Mouse (Mus musculus) T-helper 2 cell (primary cell): ENCODE data around the gene Smim1.

ENCODE experiments used
- in situ Hi-C: fragments of 300-600 bp; cut with MboI, MseI; formaldehyde crosslinking; loops from one replicate; pipeline ENCODE4 v1.15.1; 2025; ENCODE audit warnings: high pct_unique_total_duplicates

Smim1 gene

DNA sequence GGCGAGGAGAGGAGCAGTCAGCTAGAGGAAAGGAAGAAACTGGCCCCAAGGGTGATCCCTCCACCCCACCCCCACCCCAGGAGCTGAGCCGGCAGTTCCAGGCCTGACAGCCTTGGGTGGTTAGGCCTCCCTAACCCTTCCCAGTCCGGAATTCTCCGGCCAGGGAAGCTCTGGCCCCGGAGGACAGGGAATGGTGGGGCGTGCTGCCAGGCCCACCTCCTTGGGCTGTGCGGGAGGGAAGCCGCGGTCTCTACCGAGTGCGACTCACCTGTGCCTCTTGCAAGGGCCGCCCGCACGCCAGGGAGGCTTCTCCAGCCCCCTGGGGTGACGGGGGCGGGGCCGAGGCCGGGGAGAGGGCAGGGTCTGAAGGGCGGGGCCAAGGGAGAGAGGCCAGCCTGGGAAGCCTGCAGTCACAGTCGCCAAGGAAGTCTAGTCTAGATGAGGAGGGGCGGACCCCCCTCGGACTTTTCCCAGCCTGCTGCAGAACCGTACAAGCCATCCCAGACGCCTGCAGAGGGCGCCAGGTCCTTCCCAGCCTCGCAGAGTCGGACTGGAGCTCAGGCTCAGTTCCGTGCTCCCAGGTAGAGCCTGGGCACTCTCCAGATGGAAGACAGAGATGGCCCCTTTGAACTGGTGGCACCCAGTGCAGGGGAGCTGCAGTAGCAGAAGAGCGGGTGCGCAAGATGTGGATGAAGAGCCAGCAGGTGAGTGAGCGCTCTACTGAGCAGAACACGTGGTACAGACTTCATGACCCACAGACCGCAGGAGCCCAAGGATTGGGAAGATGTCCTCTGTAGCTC is at the start of gene Smim1:
Gene Smim1, minus strand, starts transcription at position 590 of the 800 bp plus-strand sequence.
- in situ Hi-C loops = no loop called here

GRCm38 (mm10) chr4:154071941-154072340 is 45.9 kb upstream of the Smim1 start:
- in situ Hi-C loops = loop anchor here (25.0 kb wide), 1 partner anchor 410 kb away; no protein-coding TSS in a partner anchor

DNA sequence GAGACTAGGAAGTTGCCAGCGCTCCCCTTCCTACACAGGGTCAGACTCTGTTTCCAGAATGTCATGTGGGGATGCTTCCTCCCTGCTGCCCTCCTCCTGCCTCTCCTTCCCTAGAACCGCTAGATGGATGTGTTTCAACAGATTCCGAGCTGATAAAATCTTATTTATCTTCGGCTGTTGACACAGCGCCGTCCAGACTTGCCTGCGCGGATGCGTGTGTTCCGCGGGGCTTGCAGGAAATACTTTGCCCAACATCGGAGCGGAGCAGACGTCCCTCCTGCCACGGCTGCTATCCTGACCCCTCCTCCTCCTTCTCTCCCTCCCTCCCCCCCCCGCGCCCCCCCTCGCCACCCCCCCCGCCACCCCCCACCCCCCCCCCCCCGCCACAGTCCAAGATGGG is 45.5 kb upstream of the Smim1 start:
- in situ Hi-C loops = loop anchor here (25.0 kb wide), 1 partner anchor 409 kb away; no protein-coding TSS in a partner anchor

DNA sequence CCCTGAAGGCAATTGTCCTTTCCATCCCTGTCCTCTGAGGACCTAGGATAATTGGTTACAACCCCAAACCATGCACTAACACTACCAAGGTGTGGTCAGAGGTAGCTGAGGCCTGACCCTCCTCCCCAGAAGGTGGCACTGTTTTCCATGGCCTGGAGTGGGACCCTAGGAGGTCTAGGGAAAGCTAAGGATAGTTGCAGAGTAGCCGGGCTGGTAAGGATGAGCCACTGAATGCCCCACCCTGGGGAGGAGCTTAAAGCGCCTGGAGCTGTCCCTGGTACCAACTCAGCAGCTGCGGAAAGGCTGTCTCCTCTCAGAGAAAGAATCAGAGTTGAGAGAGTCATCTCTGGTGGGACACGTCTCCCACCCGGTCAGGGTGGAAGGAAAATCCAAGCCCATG is 44.9 kb upstream of the Smim1 start:
- in situ Hi-C loops = loop anchor here (25.0 kb wide), 1 partner anchor 409 kb away; no protein-coding TSS in a partner anchor

GRCm38 (mm10) chr4:154064827-154065773 is 39.1 kb upstream of the Smim1 start:
- in situ Hi-C loops = loop anchor here (25.0 kb wide), 1 partner anchor 403 kb away; no protein-coding TSS in a partner anchor

DNA sequence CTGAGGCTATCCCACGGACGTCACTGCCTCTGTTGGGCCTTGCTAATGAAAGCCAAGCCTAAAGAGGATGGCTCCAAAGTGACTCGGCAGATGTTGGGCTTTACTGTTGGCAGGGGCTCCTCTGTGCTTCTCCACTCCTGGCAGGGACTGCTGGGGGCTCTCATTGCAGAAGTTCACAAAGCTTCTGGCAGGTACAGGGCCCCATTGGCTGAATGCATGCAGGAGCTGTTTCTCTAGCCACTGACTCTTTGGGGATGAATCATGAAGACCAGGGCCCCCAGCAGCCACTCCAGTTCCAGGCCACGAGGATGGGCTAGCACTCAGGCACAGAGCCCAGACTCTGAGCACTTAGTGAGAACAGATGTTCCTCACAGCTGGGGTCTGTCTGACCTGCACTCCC is 31.7 kb upstream of the Smim1 start:
- in situ Hi-C loops = loop anchor here (25.0 kb wide), 1 partner anchor 395 kb away; no protein-coding TSS in a partner anchor

DNA sequence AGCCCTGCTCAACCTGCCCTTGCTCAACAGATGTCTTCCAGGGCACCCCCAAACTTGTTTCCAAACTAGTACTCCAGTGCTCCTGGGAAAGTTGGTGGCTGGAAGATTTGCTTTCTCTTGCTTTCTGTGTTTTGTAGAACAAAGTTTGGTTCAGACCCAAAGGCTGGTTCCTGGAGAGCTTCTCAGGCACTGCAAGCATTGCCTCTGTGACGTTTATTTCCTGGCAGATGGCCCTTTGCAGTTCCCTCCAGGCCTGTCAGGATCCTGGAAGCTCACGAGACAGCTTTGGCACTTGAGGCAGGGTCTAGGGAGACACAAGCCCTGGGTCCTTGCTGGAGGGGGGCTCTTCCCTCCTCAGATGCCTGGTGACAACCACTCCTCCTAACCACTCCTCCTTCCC is 30.6 kb upstream of the Smim1 start:
- in situ Hi-C loops = loop anchor here (25.0 kb wide), 1 partner anchor 394 kb away; no protein-coding TSS in a partner anchor

GRCm38 (mm10) chr4:154056046-154056445 is 30.0 kb upstream of the Smim1 start:
- in situ Hi-C loops = loop anchor here (25.0 kb wide), 1 partner anchor 394 kb away; no protein-coding TSS in a partner anchor

GRCm38 (mm10) chr4:154055482-154055881 is 29.5 kb upstream of the Smim1 start:
- in situ Hi-C loops = loop anchor here (25.0 kb wide), 1 partner anchor 393 kb away; no protein-coding TSS in a partner anchor

DNA sequence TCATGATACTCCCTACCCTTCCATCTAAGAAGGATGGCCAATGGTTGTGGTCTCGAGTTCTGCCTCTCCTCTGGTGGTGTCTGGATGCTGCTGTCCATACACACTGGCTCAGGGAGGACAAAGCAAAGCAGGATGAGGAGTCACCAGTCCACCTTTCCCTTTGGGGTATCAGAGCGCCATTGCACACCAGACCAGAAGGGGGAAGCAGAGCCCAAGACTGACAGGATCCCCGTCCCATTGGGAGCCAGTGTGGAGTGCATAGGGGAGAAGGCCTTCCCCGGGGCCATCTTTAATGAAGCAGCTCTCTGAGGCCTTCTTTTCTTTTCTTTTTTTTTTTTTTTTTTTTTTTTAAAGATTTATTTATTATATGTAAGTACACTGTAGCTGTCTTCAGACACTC is 27.0 kb upstream of the Smim1 start:
- in situ Hi-C loops = loop anchor here (25.0 kb wide), 1 partner anchor 391 kb away; no protein-coding TSS in a partner anchor

- in situ Hi-C loops = loop anchor here (25.0 kb wide), 1 partner anchor 389 kb away; no protein-coding TSS in a partner anchor
These were observed 25.4 kb upstream of the Smim1 start for GRCm38 (mm10) chr4:154051401-154051800.

- in situ Hi-C loops = loop anchor here (10.0 kb wide), 1 partner anchor 249 kb away; no protein-coding TSS in a partner anchor
These were observed 19.8 kb upstream of the Smim1 start for GRCm38 (mm10) chr4:154045837-154046236.

DNA sequence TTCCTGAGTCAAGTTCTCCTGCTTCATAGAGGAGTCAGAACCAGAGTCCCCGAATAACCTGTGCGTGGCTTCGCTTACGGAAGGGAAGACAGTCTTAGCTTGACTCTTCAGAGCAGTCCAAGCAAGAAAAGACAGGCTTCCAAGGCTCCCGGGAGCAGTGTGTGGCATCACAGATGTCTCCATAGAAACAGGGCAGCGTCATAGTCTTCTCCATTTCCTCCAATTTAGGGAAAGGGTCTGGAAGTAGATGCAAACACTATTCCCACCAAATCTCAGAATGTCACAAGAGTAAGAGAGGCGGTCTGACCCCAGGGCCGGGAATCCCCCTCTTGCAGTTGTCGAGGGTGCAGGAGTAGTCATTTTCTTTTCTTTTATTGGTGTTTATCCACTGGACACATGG is 16.5 kb upstream of the Smim1 start, which contains the start of gene Ccdc27:
Gene Ccdc27, minus strand, starts transcription at position 101 of the 400 bp plus-strand sequence.
- in situ Hi-C loops = loop anchor here (10.0 kb wide), 1 partner anchor 252 kb away; no protein-coding TSS in a partner anchor

- in situ Hi-C loops = no loop called here
These were observed 11.1 kb upstream of the Smim1 start for GRCm38 (mm10) chr4:154037123-154037522.

DNA sequence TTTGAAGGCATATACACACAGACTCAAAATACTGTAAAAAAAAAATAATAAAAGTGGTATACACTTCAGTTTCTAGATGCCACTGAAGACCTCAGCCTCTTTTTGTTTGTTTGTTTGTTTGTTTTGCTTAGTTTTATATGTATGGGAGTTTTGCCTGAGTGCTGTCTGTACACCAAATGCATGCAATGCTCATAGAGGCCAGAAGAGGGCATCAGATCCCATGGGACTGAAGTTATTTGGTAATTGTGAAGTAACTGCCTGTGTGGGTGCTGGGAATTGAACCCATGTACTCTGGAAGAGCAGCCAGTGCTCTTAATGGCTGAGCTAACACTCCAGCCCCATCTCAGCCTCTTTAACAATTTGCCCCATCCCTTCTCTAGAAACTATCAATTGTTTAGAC is 2.6 kb upstream of the Smim1 start:
- in situ Hi-C loops = no loop called here

- in situ Hi-C loops = no loop called here
These were observed 2.0 kb upstream of the Smim1 start for GRCm38 (mm10) chr4:154028066-154028465.

DNA sequence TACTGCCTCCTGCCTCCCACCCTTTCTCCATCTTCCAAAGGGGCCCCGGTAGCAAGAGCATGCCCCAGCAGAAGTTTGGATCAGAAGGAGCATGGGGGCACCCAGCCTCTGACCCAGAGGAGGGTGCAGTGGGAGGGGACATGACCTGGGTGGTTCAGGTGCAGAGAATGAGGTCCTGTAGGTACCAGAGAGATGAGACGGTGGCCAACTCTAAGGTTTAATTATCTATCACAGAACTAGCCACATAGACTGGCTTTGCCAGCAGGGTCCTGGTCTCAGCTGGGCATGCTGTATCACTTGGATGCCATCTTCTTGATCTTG is 371 bp upstream of the Smim1 start:
- in situ Hi-C loops = no loop called here

DNA sequence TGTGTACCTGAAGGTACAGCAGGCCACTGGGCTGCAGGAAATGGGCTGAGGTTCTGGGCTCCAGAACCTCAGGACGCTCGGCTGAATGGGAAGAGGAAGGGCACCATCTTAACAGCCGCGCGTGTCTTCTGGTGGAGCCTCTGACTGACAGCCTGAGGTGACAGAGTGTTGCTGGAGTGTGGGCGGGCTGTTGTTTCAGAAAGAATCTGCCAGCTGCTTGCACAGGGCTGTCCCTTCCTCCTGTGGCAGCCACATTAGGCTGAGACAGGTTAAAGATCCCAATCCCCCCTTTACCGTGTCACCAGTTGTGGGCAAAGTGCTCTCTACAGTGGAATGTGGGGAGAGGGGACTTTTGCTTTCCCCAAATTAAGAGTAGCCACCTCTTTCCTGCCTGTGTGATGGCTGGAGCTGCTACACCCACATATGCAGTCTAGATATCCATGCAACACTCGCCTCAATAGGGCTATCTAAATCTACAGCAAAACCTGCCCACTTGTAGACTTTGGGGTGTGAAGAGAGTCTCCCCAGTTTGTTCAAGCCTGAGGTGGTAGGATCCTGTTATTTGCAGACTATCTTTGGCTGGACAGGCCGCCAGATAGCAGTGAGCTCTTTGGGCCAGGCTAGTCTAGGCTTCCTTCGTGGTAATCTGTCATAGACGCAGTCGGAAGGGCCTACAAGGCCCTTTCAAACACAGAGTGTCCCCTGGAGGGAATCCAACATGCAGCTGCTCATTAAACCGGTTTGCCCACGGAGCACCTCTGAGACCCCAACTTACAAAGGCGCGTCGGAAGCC is 1.1 kb downstream of the Smim1 start:
- in situ Hi-C loops = no loop called here

GRCm38 (mm10) chr4:154023754-154024601 is 2.1 kb downstream of the Smim1 start:
- in situ Hi-C loops = no loop called here

- in situ Hi-C loops = no loop called here
These were observed 3.2 kb downstream of the Smim1 start for GRCm38 (mm10) chr4:154022844-154023243.
